Mouse (Mus musculus): ENCODE measurements at regions not wholly inside any gene's neighbourhood (a gene's known extent, or its start where the extent isn't known, plus 50 kb on each side); places are given as distances from the start of the nearest gene placed in this dataset.

- no peaks in the 10 kb centered on the region for H3K36me3 ChIP-seq (ENCODE audit: control insufficient read depth, insufficient read depth)
- H3K4me3 ChIP-seq (replicated peaks; ENCODE audit: low read length) = no peak overlapping the region
- peak; percentile 54 for ATAC-seq
- WGBS = 49% methylated on average over 2 of the region's 2 CpGs
- no peak overlapping the region for H3K9ac ChIP-seq (replicated peaks; ENCODE audit: low read depth, low read length)
- no peak overlapping the region for H3K4me2 ChIP-seq (ENCODE audit: low read length)
- H3K27me3 ChIP-seq (replicated peaks; ENCODE audit: control insufficient read depth, insufficient read depth, low read length) = no peaks in the 10 kb centered on the region
- H3K9me3 ChIP-seq (ENCODE audit: control insufficient read depth, low read length) = no peaks in the 10 kb centered on the region
- peaks cover 15% of the 10 kb centered on the region for H3K4me1 ChIP-seq (replicated peaks; ENCODE audit: control insufficient read depth, insufficient read depth, low read length)
- no peak overlapping the region for H3K27ac ChIP-seq (ENCODE audit: low read length)
Observed at GRCm38 (mm10) chr2:56460625-56461590, 662.9 kb downstream of the Nr4a2 start.

GRCm38 (mm10) chr2:56459430-56459829, 664.4 kb downstream of the Nr4a2 start:
- no peak overlapping the region for H3K4me2 ChIP-seq (ENCODE audit: low read length)
- H3K4me3 ChIP-seq (replicated peaks; ENCODE audit: low read length) = no peak overlapping the region
- H3K9me3 ChIP-seq (ENCODE audit: control insufficient read depth, low read length) = no peaks in the 10 kb centered on the region
- H3K4me1 ChIP-seq (replicated peaks; ENCODE audit: control insufficient read depth, insufficient read depth, low read length) = peaks cover 22% of the 10 kb centered on the region
- ATAC-seq = no peak
- H3K27me3 ChIP-seq (replicated peaks; ENCODE audit: control insufficient read depth, insufficient read depth, low read length) = no peaks in the 10 kb centered on the region
- H3K27ac ChIP-seq (ENCODE audit: low read length) = no peak overlapping the region
- 78% methylated on average over 5 of the region's 5 CpGs for WGBS
- no peaks in the 10 kb centered on the region for H3K36me3 ChIP-seq (ENCODE audit: control insufficient read depth, insufficient read depth)
- H3K9ac ChIP-seq (replicated peaks; ENCODE audit: low read depth, low read length) = no peak overlapping the region

GRCm38 (mm10) chr2:56457594-56457993, 666.2 kb downstream of the Nr4a2 start:
- Histone ChIP-seq H3K4me3 (replicated peaks; ENCODE audit: low read length) (no peak overlapping the region), H3K9me3 (ENCODE audit: control insufficient read depth, low read length) (no peaks in the 10 kb centered on the region), H3K27me3 (replicated peaks; ENCODE audit: control insufficient read depth, insufficient read depth, low read length) (no peaks in the 10 kb centered on the region), H3K4me2 (ENCODE audit: low read length) (no peak overlapping the region), H3K36me3 (ENCODE audit: control insufficient read depth, insufficient read depth) (no peaks in the 10 kb centered on the region), H3K4me1 (replicated peaks; ENCODE audit: control insufficient read depth, insufficient read depth, low read length) (peaks cover 22% of the 10 kb centered on the region), H3K27ac (ENCODE audit: low read length) (no peak overlapping the region), H3K9ac (replicated peaks; ENCODE audit: low read depth, low read length) (no peak overlapping the region)
- WGBS = 6% methylated on average over 1 of the region's 1 CpGs
- peak; percentile 80 for ATAC-seq

- ATAC-seq = no peak
- Histone ChIP-seq H3K4me3 (replicated peaks; ENCODE audit: low read length) (no peak overlapping the region), H3K27me3 (replicated peaks; ENCODE audit: control insufficient read depth, insufficient read depth, low read length) (no peaks in the 10 kb centered on the region), H3K9me3 (ENCODE audit: control insufficient read depth, low read length) (no peaks in the 10 kb centered on the region), H3K4me2 (ENCODE audit: low read length) (no peak overlapping the region), H3K27ac (ENCODE audit: low read length) (no peak overlapping the region), H3K9ac (replicated peaks; ENCODE audit: low read depth, low read length) (no peak overlapping the region), H3K36me3 (ENCODE audit: control insufficient read depth, insufficient read depth) (no peaks in the 10 kb centered on the region), H3K4me1 (replicated peaks; ENCODE audit: control insufficient read depth, insufficient read depth, low read length) (peaks cover 22% of the 10 kb centered on the region)
- 59% methylated on average over 10 of the region's 10 CpGs for WGBS
Observed at GRCm38 (mm10) chr2:56455856-56456395, 667.9 kb downstream of the Nr4a2 start.

GRCm38 (mm10) chr2:56454611-56455066, 669.2 kb downstream of the Nr4a2 start:
- H3K27ac ChIP-seq (ENCODE audit: low read length) = no peak overlapping the region
- no peaks in the 10 kb centered on the region for H3K27me3 ChIP-seq (replicated peaks; ENCODE audit: control insufficient read depth, insufficient read depth, low read length)
- H3K4me3 ChIP-seq (replicated peaks; ENCODE audit: low read length) = peak overlapping the region; percentile 38

GRCm38 (mm10) chr2:56440916-56441315, 682.9 kb downstream of the Nr4a2 start:
- Histone ChIP-seq H3K4me1 (replicated peaks; ENCODE audit: control insufficient read depth, insufficient read depth, low read length) (no peaks in the 10 kb centered on the region), H3K36me3 (ENCODE audit: control insufficient read depth, insufficient read depth) (no peaks in the 10 kb centered on the region), H3K27me3 (replicated peaks; ENCODE audit: control insufficient read depth, insufficient read depth, low read length) (no peaks in the 10 kb centered on the region), H3K9ac (replicated peaks; ENCODE audit: low read depth, low read length) (no peak overlapping the region), H3K4me3 (replicated peaks; ENCODE audit: low read length) (no peak overlapping the region), H3K4me2 (ENCODE audit: low read length) (no peak overlapping the region), H3K27ac (ENCODE audit: low read length) (no peak overlapping the region), H3K9me3 (ENCODE audit: control insufficient read depth, low read length) (no peaks in the 10 kb centered on the region)
- WGBS = 83% methylated on average over 10 of the region's 10 CpGs
- no peak for ATAC-seq

More at GRCm38 (mm10) chr2:56454611-56455066, 669.2 kb downstream of the Nr4a2 start:
- no peaks in the 10 kb centered on the region for H3K36me3 ChIP-seq (ENCODE audit: control insufficient read depth, insufficient read depth)
- peak overlapping the region; percentile 46; the same call in 1 of the 2 replicates for H3K9ac ChIP-seq (replicated peaks; ENCODE audit: low read depth, low read length)
- peak overlapping the region; percentile 47 for H3K4me2 ChIP-seq (ENCODE audit: low read length)
- ATAC-seq = peak; percentile 47
- peaks cover 22% of the 10 kb centered on the region for H3K4me1 ChIP-seq (replicated peaks; ENCODE audit: control insufficient read depth, insufficient read depth, low read length)
- 13% methylated on average over 11 of the region's 11 CpGs for WGBS
- no peaks in the 10 kb centered on the region for H3K9me3 ChIP-seq (ENCODE audit: control insufficient read depth, low read length)

All from forebrain, embryonic 16.5 days (tissue).